Mouse (Mus musculus) hindbrain, embryonic 12.5 days (tissue): ENCODE measurements around the gene Gtf2a2. TPM values are rescaled to one million over a fixed set of nuclear protein-coding genes. Genes with fewer than 3 reads are reported as not detected.

Source experiments
- polyA plus RNA-seq: library from polyadenylated mRNA; unstranded; fragments of >200 nt; fragmentation: Nextera tagmentation; extraction: Ambion mirVana; gene quantifications from 2 replicates; pipeline ENCODE4 v1.2.1, GENCODE M21; 2016

The Gtf2a2 gene
- polyA plus RNA-seq, 1 experiment from 2014 or later, result 169 TPM

Other genes with a start within 250 kb of the Gtf2a2 start
- 109 and 111 TPM in 2 replicates for gene Bnip2, start 23.1 kb upstream of the Gtf2a2 start, polyA plus RNA-seq
- not detected in 2 replicates for gene Gcnt3, start 25.5 kb downstream of the Gtf2a2 start, polyA plus RNA-seq
- gene Fam81a, start 130.0 kb downstream of the Gtf2a2 start, polyA plus RNA-seq, result 7.4 and 8.3 TPM in 2 replicates
- gene Myo1e, start 194.8 kb downstream of the Gtf2a2 start, polyA plus RNA-seq, result 16.2 and 17.9 TPM in 2 replicates